Mouse (Mus musculus): Measurements from ENCODE around the gene Pigo.

DNA sequence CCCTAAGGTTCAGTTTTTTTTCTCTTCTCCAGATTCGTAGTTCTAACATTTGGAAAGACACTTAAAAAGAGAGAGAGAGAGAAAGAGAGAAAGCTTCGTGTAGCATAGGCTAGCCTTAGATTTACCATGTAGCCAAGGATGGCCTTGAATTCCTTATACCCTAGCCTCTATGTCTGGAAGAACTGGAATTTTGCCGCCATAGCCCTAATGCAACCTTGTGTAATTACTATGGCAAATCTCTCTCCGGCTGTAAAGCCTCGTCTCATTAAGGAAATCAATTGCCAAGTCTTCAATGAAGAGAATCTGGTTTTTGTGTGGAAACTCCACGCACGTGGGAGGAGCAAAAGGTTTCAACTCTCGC, 32.8 kb upstream of the Pigo start:
- TF ChIP-seq CTCF (IDR thresholded peaks at IDR 0.05; ENCODE audit: borderline replicate concordance, insufficient read depth, low read depth, low read length) (no peak), POLR2A (IDR thresholded peaks at IDR 0.05; ENCODE audit: borderline replicate concordance, insufficient read depth, low read length) (no peak)

Measured in cerebellum, adult 2 months (tissue).